Mouse (Mus musculus) liver, adult 2 months (tissue): Measurements from ENCODE around the gene Rcan1.

Experiments used
- CTCF ChIP-seq: fragments of 200-500 bp; IDR thresholded peaks from 2 replicates; pipeline ENCODE4 v1.5.1; 2011; ENCODE audit warnings: low read depth, low read length, control low read depth
- POLR2A ChIP-seq: fragments of 200-500 bp; IDR thresholded peaks from 2 replicates; pipeline ENCODE4 v1.6.1; 2011; ENCODE audit warnings: low read length, control low read depth; ENCODE audit not compliant: insufficient read depth; ENCODE audit errors: extremely low read depth

DNA sequence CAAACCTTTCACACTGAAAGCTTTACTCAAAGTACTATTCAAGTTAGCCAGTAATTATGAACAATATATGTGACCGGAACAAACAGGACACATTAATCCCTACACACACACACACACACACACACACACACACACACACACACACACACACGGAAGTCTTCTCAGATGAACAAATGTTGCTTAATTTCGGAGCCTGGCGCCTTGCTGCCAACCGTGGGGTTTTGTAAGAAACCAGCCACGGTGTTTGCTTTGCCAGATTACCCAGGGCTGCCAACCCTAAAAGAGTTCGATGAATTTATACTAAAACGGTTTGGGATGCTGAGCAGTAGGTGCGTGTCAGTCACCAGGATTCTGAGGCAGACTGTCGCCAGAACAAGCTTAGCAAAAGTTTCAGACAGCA is 69.5 kb downstream of the Rcan1 start:
- TF ChIP-seq POLR2A, result no peak
- no peak for TF ChIP-seq CTCF
